Mouse (Mus musculus): ENCODE measurements around the gene Zdhhc5. TPM values are rescaled to one million over a fixed set of nuclear protein-coding genes. Genes with fewer than 3 reads are reported as not detected.
"Not testable (repeated sequence)": the region's sequence is repeated elsewhere in the genome, so short reads cannot be mapped to it uniquely, and the experiment has no call there.

Zdhhc5 gene
- polyA plus RNA-seq, 1 experiment from 2014 or later = 20.3 TPM

DNA sequence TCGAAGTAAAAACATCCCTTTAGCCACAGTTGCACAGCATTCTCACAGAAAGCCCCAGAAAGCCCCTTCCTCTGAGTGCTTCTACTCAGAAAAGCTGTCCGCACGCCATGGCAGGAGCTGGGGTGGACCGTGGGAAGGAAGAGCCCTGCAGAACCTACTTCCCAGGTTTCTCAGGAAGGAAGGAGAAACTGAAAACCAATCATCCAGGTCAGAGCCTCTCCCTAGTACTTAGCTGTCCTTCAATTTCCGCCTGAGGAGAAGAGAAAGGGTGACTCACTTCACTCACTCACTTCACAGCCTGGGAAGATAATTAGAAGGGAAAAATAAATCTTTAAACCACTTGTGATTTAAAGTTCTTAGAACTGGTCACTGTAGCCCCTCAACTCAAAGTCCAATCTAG, 10.7 kb downstream of the Zdhhc5 start:
- DNase-seq (ENCODE audit: low spot score) = no peak

DNA sequence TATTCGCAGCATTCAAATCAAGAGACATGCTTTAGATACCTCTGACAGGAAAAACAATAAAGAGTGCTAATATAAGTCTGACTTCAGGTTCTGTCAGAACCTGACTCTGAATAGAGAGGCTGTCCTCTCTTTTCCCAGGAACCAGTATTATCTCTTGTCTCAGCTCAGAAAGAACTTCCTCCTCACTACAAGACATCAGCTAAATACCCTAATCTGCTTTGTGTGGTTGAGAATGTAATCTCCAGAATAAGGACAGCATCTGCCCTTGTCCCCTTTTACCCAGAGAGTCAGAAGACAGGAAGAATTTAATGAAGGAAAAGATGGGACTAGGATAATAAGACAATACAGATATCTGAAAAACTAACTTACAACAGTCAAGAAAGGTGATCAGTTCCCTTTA, 11.5 kb downstream of the Zdhhc5 start:
- no peak for DNase-seq (ENCODE audit: low spot score)

DNA sequence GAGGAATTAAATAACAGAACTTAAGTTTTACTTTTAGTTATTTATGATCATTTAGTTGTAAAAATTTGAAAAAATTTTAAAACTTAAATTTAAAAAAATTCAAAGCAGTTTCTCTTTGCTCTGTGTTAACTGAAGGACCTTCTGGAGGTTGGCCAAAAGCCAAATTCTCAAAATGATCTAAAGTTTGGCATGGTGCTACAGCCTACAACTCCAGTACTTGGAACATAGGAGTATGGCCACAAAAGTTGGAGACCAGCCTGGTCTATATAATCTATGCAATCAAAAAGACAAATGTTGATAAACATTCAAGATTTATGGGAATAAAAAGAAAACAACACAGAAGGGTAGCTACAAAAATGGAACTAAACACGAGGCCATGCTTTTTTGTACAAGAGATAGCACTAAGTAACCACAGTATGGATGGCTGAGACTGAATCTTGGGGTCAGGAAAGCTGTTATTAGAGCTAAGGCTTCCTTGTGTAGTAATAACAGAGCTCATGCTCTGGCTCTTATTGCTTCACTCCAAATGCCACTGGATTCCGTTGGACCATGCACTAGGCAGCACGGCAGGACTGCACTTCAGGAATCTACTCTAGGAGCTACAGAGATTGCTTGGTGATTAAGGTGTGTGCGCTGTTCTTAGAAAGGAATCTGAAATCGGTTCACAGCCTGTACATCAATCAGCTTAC, 19.8 kb downstream of the Zdhhc5 start:
- no peak for DNase-seq (ENCODE audit: low spot score)

DNA sequence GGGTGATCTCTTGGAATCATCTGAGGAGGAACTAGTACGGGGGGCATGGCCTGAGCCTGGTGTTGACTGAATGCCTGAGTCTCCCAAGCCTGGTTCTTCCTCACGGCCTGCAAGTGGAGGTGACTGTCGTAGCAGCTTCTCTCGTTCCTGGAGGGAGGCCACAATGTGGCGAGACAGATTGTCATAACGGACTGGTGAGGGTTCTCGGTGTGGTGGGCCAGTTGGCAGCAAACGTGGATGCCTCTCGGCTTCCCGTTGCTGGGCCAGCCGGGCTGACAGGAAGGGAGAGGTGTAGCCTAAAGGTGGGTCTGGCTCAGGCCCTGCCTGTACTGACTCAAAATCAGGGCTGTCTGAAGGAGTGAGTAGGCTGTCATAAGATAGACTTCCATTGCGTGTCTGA, 24.9 kb downstream of the Zdhhc5 start:
- no peak for DNase-seq (ENCODE audit: low spot score)

DNA sequence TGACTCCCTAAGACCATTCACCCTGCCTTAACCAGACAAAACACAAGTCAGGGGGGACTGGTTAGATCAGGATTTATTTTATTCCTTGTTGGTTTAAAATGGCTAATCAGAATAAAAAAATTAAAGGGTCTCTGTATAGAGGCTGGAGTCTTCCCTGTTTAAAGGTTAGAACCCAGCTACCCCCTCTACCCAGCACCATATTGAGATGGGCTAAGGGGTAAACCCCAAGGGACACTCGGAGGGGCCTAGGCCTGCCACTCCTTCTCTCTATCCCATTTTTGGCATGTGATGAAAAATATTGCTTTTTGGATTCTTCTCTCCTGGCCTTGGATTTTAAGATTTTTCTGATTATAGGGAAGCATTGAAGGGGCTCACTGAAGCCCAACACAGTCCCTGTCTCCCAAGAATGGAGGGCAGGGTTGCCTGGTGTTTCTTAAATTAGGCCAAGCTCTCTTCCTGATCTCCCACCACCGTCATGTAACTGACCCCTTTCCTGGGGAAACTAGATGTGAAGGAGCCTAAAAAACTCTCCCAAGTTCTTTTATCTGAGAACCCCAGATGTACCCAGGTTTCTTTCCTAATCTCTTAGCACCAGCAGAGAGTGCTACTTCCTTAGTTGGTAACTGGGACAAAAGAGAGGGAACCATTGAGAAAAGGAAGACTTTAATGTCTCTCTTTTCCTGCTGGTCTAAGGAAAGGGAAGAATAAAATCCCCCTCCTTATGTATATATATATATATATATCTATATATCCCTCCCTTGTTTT, 26.7 kb downstream of the Zdhhc5 start:
- no peak for DNase-seq (ENCODE audit: low spot score)

DNA sequence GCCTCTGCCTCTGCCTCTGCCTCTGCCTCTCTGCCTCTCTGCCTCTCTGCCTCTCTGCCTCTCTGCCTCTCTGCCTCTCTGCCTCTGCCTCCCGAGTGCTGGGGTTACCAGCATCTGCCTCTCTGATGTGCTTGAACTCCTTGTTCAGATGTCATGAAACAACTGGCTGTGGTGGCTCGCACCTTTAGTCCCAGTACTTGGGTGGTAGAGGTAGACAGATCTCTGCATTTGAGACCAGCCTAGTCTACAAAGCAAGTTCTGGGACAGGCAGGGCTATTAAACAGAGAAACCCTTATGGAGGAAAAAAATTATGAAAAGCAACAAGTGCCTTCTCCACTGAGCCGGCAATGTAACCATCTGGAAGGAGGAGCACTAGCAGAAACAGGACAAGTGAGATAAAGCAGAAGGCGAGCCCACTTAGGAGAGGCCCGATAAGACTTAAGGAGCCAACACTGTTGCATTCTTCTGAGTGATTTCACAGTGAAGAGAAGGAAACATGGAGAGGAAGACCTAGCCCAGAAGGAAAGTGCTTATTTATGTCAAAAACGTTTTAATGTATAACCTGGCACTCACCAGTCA, 32.3 kb downstream of the Zdhhc5 start:
- DNase-seq (ENCODE audit: low spot score) = no peak

DNA sequence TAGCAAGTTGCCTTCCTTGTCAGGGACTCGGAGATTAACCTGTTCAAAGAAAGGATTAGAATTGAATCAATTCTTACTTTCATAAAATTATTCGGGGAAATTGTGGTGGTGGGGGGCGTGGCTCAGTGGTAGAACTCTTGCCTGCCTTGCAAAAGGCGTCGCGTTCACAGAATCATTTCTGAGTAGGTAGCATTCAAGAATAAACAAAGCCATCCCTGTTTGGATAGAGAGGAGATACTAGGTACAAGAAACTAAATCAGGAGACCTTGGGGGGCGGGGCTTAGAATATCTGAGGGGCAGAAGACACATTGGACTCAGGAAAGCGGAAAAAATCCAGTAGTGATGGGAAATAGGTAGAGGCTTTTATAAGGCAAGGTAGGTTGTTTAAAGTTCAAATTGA, 36.0 kb downstream of the Zdhhc5 start, which contains the start of gene Tmx2:
TSS of gene Tmx2 (minus strand) at position 125 of the 400 bp plus-strand sequence.
- no peak for DNase-seq (ENCODE audit: low spot score)

DNA sequence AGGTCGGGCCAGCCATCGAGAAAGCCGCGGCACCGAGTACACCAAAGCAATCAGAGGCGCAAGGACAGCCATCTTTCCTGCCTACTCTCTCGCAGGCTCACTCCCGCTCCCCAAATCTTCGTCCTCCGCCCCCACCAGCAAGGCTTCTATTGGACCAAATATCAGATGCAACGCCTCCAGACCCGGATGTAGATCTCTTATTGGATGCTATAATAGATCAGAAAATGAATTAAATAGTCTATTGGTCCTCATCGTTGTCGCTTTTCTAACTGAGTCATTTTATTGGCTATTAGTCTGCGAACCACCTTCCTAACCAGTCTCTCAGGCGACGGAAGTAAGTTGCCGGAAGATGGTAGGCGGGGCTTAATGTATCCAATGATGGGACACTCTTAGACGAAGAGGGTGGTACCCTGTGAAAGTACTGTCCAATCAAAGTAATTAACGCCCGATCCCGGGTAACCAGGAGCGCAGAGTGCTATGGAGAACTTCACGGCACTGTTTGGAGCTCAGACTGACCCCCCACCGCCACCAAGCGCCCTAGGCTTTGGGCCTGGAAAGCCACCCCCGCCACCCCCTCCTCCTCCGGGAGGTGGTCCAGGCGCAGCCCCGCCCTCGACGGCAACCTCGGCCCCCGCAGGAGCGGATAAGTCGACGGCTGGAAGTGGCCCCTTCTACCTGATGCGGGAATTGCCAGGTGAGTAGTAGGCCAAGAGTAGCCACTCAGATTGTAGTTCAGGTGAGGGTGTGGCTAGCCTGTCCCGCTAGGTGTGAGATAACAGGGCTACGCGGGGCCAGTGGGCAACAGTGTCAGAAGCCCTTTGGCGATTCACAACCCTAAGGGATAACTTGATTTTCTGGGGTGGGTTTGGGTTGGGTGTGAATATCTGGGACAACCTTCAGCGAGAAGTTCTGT, 36.8 kb downstream of the Zdhhc5 start, which contains the start of the genes Gm28635 and Med19:
TSS of gene Gm28635 (minus strand) at position 74 of the 913 bp plus-strand sequence.
TSS of gene Med19 (plus strand) at position 435 of the 913 bp plus-strand sequence.
- peak; percentile 98 for DNase-seq (ENCODE audit: low spot score)

DNA sequence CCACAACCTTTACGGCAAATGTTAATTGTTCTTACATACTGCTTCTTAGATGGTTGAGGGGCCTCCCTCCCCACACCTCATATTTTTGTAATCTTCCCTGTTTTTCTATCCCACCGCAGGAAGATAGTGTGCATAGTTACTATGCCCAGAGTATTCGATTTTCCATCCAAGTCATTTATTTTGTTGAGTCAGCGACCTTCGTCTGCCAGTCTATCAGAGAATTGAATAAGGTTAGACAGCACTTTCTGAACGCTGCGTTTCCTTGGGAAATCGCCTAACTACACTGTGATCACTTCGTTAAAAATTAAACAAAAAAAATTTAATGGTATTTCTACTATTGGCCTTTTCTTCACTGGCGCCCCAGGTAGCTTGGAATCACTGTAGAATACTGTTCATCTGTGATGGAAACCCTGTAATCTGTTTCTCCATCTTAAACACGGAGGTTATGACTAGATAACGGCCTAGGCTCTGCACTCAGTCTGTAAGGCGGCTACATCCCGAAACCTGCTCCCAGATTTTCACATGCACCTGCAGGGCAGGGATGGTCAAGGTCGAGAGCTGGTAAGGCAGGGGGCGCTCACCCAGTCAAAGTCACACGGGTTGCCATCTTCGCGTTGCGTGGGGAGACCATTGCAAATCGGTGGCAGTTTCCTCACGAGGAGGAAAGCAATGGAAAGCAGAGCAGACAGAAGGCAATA, 37.6 kb downstream of the Zdhhc5 start:
- no peak for DNase-seq (ENCODE audit: low spot score)

DNA sequence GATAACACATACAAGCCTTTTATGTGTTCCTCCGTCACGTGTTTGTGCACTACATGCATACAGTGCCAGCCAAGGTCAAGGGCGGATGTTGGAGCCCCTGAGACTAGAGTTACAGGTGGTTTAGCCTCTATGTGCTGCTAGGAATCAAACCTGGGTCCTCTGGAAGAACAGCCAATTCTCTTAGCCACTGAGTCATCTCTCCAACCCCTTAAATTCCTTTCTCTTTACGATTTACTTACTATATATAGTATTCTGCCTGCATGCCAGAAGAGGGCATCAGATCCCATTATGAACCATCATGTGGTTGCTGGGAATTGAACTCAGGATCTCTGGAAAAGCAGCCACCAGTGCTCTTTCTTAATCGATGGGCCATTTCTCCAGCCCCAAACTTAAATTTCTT, 43.4 kb downstream of the Zdhhc5 start:
- DNase-seq (ENCODE audit: low spot score) = not testable (repeated sequence)

DNA sequence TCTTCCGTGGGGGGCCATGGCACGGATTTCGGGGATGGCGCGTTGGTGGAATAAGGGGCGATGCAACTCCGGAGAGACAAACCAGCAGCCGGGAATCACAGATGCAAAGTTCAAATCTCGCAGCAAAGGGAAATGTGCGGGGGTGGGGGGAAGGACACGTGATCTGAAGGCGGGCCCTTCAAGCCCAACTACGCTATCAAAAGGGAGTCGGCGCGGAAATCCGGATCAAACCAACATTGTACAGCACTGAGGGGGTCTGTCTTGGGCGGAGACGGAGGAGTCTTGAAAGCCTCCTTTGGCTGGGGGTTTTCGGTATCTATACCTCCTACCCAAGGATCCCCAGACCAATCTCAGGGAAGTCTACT, 44.4 kb downstream of the Zdhhc5 start, which contains the start of gene Selenoh:
TSS of gene Selenoh (minus strand) at position 202 of the 365 bp plus-strand sequence.
- peak; percentile 94 for DNase-seq (ENCODE audit: low spot score)

DNA sequence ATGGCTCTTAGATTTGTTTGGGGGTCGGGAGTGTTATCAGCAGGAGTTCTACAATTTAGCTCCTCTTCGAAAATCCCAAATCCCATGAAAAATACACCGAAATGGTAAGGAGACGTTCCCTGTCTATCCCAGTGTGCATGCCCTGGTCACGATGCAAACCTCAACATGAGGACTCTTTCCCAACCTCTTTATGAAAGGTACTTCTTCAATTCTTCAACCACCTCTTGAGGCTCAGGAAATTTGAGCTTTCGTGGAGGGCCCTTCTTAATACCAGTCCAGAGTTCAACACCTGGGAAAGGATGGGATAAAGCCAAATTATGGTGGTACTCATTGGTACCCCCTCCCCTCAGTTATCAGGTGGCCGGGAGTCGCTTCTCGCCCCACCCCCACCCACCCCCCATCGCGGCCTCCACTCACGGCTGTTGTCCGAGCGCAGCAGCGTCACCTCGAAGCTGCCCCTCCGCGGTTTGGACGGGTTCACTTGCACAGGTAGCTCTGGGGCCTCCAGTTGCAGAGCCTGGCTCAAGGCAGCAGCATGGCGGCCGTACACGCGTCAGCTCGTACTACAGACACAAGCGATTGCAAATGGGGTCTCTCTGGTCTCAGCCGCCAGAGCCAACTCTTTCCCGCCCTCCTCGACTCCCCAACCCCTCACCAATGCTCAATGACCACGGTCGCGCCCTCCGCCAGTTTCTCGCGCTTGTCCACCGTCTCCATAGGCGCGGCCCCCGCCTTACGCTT, 45.0 kb downstream of the Zdhhc5 start:
- peak; percentile 5 for DNase-seq (ENCODE audit: low spot score)

DNA sequence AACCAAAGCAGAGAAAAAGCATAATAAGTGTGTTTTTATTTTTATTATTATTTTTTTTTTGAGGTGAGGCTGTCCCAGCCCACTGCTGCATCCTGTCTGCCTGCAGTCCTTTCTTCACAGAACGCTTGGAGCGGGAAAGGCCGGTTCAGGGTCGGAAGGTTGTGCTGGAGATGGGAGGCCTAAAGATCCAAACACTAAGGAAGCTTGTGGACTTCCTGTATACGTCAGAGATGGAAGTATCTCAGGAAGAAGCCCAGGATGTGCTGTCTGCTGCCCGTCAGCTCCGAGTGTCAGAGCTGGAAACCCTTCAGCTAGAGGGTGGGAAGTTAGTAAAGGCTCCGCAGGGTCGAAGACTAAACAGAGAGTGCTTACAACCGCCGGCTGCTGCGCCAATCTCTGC, 48.9 kb downstream of the Zdhhc5 start:
- no peak for DNase-seq (ENCODE audit: low spot score)

DNA sequence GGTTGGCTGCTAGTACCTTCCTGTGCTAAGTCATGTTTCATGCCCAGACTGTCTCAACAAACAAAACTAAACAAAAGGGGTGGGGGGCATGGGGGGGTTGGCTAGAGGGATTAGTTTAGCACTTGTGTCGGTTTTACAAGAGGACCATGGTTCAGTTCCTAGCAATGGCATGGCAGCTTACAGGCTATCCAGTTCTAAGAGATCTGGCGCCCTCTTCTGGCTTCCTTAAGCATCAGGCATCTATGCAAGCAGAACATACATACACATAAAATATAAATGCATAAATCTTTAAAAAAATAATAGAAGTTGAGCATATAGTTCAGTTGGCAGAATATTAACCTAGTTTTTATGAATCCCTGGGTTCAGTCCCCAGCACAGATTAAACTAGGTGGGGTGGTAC, 52.1 kb downstream of the Zdhhc5 start:
- DNase-seq (ENCODE audit: low spot score) = peak; percentile 61

DNA sequence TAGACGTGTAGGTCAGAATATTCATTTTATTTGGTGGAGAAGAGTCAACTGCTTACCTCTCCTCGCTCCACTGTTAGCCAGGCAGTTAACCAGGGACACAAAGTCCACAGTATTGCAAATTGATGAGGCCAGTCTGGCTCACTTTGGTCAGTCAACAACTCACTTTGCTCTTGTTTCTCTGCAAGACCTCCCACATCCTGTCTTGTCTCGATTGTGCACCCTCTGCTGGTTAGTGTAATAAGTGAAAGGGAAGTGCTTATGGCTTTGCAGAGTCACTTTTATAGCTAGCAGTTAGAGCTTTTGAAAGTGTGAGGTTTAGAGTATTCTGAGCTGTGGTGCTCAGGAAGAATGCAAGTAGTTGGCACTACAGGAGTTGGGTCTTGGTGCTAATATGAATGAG, 54.7 kb downstream of the Zdhhc5 start:
- DNase-seq (ENCODE audit: low spot score) = peak; percentile 73

DNA sequence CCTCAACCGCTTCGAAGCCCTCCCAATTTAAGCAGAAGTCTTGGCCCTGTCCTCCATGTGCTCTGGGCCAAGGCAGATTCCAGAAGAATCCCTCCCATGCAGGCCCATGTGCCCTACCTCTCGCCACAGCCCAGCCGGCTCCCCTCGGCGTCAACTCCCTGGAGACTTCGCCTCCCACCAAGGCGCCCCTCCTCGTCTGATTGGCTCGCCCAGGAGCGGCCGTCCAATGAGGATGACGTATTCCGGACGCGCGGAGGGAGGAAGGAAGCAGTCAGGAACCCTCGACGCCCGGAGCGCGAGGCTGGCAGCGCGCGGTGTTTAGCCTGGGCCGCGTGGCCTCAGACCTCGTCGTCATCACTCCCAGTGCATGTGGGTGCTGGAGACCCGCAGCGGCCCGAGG, 56.2 kb downstream of the Zdhhc5 start, which contains the start of gene Btbd18:
TSS of gene Btbd18 (plus strand) at position 274 of the 400 bp plus-strand sequence.
- DNase-seq (ENCODE audit: low spot score) = no peak

DNA sequence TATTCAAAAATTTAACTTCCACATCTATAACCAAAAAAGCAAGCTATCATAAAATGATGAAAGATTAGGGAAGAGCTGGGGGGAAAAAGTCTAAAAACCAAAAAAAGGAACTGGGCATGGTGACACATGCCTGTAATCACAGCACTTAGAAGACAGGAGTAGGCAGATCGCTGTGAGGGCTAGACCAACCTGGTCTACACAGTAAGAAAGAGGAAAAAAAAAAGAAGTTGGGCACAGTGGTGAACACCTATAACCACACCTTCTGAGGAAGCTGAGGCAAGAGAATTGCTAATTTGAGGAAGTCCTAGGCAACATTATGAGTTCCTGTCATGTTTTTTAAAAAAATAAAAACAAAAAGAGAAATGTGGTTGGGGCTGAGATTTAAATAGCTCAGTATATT, 59.1 kb downstream of the Zdhhc5 start:
- DNase-seq (ENCODE audit: low spot score) = no peak

DNA sequence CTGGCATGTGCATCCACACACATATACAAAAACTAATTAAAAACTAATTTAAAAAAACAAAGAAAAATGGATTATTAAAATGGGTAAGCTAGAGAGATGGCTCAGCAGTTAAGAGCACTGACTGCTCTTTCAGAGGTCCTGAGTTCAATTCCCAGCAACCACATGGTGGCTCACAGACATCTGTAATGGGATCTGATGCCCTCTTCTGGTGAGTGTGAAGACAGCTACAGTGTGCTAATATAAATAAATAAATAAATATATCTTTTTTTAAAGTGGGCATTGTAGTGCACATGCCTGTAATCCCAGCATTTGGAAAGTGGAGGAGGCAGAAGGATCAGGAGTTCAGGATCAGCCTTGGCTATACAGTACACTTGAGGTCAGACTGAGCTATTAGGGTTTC, 61.6 kb downstream of the Zdhhc5 start:
- DNase-seq (ENCODE audit: low spot score) = no peak

DNA sequence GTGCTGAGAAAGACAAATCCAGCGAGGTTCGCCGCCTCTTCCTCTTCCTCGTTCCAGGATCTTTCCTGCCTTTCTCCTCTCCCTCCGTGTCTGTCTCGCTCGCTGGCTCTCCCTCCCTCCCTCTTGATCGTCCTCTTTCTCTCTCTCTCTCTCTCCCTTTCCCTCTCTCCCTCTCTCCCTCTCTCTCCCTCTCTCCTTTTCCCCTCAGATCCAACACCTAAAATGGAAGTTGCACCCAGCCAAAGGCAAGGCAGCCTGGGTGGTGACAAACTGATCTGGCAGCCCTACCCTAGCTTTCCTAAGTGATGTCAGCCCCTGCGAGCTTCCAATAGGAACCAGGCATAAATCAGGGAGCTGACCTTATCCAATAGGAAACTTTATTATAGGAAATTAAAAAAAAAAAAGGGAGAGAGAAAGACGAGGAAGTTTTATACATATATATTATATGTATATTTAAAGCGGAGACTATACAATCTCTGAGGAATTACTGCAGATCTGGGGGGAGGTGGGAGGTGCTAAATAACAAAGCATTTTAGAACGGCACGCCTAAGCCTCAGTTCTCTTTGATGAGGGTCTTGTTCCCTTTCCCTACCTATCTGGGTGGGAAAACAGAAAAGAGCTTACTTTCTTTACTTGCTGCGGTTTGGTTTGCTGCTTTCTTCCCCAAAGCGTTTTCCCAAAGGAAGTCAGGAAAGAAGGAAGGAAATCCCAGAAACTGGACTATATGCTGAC, 64.3 kb downstream of the Zdhhc5 start, which contains the start of gene Ctnnd1:
TSS of gene Ctnnd1 (minus strand) at position 302 of the 732 bp plus-strand sequence.
- peak; percentile 20 for DNase-seq (ENCODE audit: low spot score)
